Mouse (Mus musculus) MN1 (cell line): ENCODE data around the gene Fbxo31.

Experiments
- DNase-seq: peaks from one replicate; pipeline ENCODE4 v3.0.0-alpha.2; 2016; ENCODE audit warnings: low spot score

The Fbxo31 gene

DNA sequence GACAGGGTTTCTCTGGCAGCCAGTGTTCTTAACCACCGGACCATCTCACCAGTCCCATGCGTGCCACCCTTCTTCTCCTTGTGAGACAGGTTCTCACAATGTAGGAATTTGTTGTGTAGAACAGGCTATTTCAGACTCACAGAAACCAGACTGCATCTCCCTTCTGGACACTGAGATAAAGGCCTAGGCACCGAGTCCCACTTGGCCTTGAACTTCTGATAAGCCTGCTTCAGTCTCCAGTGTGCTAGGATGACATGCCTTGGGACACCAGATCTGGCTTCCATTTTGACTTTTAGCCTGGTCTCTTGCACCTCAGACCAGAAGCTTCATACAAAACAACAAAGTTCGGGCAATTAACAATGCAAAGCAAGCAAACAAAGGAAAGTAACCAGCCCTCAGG is 10.1 kb upstream of the Fbxo31 start:
- DNase-seq, result no peak

DNA sequence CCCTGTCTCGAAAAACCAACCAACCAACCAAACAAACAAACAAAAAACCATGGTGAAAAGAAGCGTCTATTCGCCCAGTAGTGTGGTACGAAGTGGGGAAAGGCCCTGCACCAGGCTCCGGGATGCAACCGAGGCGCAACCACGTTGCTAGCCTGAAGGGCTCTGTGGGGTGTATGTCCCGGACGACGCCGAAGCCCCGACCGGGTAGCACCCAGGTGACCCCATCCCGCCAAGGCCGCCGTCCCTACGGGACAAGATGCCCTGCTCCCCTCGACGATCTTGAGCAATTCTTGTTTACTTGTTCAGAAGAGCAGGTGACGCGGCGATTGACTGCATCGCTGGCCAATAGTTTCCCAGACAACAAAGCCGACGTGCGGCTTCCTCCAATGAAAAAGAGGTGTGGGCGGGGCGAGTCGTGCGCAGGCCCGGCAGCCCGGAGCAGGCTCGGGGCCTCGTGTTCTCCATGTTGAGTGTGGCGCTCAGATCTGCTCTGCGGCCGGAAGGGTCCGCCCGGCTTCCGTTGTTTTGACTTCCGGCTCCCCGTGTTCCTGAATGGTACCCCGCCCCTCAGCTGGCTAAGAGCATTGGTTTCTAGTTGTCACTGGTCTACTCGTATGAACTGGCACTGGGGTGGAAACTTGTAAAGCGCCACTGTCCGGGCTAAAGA is 6.7 kb upstream of the Fbxo31 start:
- DNase-seq, result peak; percentile 100

DNA sequence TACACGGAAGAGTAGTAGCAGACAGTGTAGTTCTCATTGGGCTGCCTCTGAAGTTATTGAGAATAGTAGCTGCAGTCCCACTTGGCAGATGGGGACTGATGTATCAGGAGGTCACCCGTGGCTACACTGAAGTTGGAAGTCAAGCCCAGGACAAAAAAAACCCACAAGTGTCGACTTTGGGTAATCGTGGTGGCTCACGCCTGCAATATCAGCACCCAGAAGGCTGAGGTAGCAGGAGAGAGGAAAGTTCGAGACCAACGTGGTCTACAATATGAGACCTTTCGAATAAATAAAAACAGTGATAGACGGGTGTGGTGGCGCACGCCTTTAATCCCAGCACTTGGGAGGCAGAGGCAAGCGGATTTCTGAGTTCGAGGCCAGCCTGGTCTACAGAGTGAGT is 6.1 kb upstream of the Fbxo31 start:
- DNase-seq, result peak; percentile 61

DNA sequence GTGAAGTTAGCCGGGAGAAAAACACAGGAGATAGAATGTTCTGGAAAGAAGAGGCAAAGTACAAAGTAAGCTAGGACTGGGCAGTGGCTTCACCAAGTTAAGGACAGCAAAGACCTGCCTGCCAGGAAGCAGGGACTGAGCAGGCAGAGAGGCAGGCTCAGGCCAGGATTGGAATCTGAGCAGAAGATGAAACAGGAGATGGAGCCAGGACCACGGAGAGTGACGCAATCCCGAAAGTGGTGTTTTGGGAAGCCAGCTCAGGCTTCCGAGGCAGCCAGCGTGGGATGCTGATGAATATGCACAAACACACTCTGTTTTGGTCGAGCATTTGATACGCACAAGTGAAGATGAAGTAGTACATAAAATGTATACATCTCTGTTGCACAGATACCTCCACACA is 5.0 kb upstream of the Fbxo31 start:
- DNase-seq, result peak; percentile 82

DNA sequence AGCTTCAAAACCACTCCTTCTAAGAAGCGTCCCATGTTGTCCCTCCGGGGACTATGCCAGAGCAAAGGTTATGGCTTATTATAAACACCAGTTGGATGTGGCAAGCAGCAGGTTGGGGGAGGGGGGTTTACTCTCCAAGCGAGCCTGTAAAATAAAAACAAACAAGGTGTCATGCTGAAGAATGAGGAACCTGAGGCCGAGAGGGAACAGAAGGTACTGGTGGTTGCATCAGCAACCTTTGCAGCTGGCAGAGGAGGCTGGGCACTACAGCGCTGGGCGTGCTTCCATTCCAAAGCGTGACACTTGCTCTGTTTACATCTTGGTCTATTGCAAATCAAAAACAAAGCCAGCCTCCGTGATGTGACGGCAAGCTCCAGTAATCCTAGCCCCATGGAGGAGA is 1.9 kb upstream of the Fbxo31 start:
- peak; percentile 57 for DNase-seq

DNA sequence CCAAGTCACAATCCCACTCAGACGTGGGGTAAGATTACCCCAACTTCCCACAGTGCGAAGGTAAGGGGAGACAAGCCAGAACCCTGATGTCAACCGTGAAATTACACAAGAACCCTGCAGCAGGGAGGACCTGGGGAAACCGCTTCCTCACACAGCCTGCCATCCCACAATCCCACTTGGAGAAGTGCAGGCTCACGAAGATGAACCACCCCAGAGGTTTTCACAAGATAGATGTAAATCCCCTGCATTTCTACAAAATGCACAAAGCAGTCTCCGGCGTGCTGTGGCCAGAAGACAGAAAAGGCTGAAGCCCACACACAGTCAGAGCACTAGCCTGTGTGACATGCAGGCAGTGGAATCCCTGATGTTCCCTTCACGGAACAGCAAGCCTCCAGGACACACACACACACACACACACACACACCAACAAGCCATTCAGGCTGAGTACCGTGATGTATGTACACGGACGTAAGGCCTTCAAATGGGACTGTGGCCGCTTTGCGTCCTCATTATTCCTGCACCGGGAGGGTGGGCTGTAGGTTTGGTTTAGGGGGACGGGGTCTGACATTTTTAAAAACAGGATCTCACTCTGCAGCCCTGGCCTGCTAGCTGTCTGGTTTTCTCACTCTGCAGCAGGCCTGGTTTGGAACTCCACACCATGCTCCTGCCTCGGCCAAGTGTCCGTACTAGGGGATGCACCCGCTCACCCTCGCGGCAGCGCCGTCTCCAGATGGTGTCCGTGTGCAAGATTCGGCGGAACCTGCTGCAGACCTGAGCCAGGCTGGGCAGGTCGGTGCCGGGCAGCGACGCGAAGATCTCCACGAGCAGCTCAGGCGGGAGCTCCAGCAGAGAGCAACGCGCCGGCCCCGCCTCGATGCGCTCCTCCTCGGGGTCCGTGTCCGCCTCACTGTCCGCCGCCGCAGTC is 593 bp downstream of the Fbxo31 start:
- peak; percentile 59 for DNase-seq

DNA sequence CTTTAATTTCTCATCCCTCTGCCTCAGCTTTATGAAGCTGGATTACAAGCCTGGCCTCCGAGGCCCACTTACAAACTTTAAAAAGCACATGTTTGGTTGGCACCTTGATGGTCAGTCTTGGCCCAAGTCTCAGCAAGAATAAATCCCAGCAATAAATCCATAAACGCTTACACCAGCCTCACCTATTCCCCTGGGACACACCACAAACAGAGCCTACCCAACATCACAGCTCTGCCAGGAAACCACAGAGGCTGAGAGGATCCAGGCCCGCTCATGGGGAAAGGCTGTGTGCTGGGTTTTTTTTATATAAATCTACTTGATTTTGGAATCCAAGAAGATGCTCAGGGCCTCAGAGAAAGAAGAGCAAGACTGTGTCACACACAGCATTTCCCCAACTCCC is 2.9 kb downstream of the Fbxo31 start:
- DNase-seq, result peak; percentile 77

DNA sequence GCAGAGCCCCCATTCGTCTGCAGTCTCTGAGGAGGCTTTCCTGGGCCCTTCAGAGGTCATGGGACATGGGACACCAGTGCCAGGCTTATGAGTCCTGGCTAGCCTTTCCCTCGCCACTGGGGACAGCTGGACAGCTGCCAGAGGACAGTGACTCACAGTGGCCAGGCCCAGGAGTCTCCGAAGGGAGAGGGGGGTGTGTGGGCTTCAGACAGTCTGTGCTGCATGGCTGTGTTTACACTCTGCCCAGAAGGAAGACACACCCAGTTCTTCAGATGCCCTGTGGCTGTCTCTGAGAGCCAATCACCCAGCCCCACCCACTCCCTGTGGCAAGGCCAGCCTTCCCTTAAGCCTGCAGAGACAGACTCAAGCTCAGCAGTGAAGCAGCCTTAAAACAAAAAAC is 5.3 kb downstream of the Fbxo31 start:
- DNase-seq, result peak; percentile 99

DNA sequence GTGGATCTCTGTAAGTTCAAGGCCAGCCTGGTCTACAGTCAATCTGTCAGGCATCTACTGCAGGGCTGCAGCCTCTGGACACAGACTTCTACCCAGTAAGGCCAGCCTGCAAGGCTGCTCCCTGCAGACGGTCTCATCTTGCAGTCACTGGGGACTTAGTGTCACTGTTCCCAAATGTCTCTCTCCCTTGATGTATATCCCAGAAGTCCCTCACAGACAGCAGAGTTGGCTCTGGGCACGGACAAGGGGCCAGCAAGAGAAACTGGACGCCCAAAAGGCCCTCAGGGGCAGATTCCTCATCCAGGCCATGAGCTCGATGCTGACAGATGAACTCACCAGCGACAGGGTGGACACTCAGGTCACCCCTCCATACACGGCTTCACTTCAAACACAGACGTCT is 6.5 kb downstream of the Fbxo31 start:
- no peak for DNase-seq

DNA sequence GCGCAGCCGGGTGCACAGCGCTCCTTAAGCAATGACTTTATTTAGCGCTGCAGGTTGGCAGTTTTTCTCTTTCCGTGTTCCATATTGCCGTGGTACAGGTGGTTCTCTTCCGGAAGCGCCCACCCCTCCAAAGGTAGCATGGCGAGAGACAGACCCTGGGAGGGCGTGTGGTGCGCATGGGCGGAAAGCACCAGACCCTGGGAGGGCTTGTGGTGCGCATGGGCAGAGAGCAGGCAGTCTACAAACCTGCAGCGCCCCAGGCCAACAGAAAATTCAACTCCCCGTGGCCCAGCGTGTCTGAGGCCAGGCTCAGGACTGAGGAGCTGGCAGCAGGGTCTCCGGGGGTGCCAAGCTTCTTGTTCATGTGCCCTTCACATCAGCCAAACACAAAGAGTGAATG is 7.8 kb downstream of the Fbxo31 start:
- DNase-seq, result no peak

DNA sequence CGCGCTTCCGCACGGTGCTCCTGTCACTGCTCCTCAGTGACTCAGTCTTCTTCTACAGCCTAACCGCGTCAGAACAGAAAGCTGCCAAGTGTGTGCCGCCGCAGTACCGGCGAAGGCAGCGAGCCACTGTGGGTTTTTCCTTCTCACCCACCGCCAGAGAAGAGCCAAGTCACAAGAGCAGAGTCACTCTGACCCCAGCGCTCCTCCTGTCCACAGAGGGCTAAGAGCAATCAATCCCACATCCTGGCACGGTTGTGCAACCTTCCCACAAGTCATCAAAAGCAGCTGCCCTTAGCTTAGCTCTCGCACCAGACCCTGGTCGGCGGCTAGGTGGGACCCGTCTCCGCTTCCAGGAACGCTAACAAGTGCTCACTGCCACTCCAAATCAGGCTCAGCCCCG is 8.3 kb downstream of the Fbxo31 start:
- DNase-seq, result no peak

DNA sequence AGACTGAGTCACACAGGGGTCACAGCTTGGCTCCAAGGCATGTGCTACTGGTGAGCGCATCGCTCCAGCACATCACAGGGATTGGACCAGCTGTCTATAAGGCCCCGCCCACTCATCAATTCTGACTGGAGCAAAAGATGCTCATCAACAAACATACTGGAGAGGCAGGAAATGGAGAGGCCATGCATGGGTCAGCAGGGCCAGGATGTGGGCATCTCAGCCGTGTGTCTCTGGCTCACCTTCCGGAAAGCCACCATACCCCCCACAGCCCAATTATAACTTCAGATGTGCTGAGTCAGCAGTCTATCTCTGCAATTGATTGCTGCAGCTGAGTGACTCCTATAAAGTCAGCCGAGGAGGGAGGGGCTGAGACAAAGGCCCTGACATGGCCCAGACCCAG is 10.3 kb downstream of the Fbxo31 start:
- no peak for DNase-seq

DNA sequence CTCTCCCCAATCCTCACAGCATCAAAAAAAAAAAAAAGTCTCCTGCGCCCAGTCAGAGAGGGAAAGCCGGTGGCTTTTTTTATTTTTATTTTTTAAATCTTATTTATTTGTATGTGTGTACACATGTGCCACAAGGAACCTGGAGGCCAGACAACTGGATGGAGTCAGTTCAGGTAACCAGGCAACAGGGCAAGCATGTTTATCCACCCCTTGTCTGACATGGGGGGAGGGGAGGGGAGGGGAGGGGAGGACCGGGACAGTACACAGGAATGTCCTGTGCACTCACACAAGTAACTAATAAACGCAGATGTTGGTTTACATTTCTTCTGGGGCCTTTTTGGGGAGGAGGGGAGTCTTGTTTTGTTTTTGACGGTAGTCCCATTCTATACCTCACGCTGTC is 14.9 kb downstream of the Fbxo31 start:
- no peak for DNase-seq

DNA sequence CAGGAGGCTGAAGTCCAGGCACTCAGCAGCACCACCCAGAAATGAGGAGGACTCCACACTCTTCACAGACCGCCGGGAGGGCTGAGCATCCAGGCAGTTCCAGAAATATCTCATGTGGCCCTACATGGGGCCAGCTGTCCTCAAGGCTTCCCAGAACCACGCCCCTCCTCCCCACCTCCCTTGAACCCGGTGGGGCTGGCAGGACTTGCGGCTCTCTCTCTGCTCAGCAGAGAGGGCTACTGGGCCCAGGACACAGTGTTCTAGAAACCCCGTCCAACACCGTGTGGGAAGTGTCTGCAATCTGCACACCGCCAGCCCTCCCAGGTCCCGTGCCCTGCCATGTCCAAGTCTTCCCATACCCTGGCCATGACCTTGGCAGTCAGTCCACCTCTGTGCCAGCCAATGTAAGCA is 15.7 kb downstream of the Fbxo31 start:
- no peak for DNase-seq

DNA sequence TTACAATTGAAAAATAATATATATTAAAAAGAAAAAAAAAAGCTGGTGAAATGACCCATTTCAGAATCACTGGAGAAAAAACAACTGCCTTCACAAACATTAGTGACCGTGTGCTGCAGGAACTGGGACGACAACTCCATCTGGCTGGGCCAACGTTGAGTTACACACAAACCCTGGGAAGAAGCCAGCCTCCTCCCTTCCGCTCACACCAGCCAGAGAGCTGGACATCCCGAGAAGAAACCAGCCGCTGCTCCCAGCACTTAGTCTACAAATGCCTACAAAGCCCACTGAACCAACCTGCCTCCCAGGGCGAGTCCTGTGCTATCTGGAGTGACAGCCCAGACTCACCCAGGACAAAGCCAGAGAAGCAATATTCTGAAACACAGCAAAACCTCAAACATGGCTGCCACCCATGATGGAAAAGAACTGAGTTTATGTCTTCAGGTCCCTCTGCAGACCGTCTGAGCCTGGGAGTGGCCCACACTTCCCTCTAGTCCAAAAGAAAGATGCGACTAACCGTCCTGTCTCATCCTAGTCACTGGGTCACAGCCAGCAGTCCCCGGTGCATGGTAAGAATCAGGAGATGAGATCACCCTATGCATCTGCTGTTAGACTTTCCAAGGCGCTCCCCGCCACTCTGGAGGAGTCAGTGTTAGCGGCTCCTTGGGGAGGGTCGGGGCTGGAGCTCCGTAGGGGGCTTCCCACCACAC is 16.8 kb downstream of the Fbxo31 start:
- DNase-seq, result peak; percentile 34

DNA sequence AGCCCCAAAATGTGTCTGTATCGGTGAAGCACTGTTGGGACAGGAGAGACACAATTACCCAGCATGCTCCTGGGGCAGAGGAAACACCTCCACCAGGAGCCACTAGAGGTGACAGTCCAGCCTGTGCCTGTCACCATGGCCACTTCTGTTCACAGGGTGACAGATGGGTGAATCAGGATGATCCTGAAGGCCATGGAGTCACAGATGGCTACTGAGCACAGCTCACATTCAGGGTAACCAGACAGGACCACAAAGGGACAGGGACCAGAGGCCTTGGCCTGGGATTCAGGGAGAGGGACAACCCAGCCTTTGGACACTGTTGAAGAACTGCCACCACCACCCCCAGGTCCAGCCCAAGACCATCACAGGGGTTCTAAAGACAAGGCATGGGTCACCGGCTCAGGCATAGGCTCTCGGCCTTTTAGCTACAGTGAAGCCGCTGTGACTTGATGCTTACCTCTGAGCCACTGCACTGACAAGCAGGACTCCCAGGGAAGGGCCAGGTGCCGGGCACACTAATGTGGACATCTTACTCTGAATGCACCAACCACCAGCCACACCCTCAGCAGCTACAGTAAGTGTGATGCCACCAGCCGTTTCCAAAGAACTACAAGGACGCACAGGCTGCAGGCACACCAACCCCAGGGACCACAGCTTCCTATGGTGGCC is 18.0 kb downstream of the Fbxo31 start:
- no peak for DNase-seq

DNA sequence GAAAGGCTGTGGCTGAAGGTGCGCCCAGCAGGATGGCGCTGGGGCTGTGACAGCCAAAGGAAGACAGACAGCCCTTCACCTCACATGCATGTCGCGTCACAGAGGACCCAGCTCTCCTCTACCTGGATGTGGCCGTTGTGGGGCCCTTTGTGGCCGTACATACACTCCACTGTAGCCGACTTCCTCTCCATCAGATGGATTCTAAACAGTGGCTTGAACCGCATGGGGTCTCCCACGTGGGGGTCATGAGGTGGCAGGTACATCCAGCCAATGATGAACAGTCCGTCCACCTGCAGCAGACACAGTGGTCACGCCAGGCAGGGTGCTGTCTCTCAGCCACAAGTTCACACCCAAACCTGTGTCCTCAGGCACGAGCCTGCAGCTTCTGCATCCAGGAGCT is 18.8 kb downstream of the Fbxo31 start:
- DNase-seq, result no peak

DNA sequence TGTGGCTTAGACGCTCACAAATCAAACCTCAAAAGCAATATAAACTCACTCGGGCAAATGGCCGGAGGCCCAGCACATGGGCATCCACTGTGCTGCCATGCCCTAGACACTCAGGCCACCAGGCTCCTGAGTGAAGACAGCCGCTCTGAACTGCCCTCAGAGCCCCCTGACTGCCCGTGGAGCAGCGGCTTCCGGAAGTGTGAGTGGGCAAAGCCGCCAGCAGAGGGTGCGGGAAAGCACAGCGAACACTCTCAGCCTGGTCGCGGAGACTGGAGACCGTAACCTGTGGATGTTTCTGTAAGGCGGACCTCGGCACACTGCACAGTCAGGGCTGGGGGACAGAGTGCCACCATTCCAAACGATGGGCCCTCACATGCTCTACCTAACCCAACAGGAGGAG is 20.1 kb downstream of the Fbxo31 start:
- DNase-seq, result no peak

DNA sequence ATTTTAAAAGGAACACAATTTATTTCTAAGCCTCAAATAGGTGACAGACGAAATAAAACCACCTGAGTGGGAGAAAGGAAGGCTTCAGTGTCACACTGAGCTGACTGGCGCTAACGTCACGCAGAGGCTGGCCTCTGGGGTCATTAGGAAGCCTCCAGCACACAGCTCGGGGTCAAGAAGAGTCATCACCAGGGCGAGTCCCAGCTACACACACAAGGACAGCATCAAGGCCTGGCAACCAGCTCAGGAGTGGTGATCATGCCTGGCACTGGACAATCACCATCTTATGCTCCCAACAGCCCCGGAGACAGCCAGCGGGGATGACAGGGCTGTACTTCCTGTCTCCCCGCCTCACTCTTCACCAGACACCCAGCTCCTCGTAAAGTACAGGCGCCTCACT is 20.9 kb downstream of the Fbxo31 start:
- no peak for DNase-seq

DNA sequence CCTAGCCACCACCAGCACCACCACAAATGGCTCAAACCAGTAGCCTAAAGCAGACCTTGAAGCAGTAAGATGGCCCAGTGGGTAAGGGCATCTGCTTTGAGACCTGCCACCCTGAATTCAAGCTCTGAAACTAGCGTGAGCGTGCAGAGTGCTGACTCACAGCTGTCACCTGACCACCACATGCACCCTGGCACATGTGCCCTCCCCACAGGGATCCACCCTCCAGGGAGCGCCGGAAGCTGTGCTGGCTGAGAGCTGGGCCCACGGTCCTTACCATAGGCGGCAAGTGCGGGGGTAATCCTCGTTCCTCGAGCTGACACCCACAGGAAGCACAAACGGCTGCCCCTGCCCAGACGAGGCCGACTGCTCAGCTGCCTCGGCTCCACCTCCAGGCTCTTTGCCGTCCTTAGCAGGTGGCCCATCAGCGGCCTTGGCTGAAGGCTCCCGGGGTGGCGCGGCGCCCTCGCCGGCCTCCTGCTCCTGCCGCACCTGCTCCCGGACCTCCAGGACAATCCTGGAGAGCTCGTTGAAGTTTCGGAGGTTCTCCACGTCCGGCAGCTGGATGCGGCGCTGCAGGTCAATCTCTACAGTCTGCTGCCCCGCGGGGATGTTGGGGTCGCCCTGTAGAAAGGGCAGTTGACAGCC is 24.7 kb downstream of the Fbxo31 start:
- DNase-seq, result no peak

DNA sequence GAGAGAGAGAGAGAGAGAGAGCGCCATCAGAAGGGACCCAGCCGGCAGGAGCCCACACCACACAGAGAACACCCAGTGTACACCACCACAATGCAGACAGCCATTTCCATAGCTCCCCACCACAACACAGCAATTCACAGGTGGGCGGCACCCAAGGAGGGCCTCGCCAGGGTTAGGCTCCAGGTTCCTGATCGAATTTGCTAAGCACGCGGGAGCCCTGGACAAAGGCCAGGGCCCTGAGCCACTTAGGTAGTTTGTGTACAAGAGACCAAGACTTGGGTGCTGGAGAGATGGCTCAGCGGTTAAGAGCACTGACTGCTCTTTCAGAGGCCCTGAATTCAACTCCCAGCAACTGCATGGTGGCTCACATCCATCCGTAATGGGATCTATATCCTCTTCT is 26.1 kb downstream of the Fbxo31 start:
- no peak for DNase-seq
